Mouse (Mus musculus) thymus, adult 2 months (tissue): Measurements from ENCODE around the gene Gab1.

ENCODE experiments used
- CTCF ChIP-seq: fragments of 200-500 bp; IDR thresholded peaks from 2 replicates; pipeline ENCODE4 v1.5.1; 2012; ENCODE audit warnings: mild to moderate bottlenecking, control low read depth, low read length, moderate library complexity, borderline replicate concordance; ENCODE audit not compliant: control insufficient read depth, poor library complexity, insufficient read depth; ENCODE audit errors: extremely low read depth
- POLR2A ChIP-seq: fragments of 200-500 bp; IDR thresholded peaks from 2 replicates; pipeline ENCODE4 v1.6.1; 2012; ENCODE audit warnings: mild to moderate bottlenecking, low read length, control low read depth, moderate library complexity; ENCODE audit not compliant: control insufficient read depth, poor library complexity, insufficient read depth; ENCODE audit errors: extremely low read depth

DNA sequence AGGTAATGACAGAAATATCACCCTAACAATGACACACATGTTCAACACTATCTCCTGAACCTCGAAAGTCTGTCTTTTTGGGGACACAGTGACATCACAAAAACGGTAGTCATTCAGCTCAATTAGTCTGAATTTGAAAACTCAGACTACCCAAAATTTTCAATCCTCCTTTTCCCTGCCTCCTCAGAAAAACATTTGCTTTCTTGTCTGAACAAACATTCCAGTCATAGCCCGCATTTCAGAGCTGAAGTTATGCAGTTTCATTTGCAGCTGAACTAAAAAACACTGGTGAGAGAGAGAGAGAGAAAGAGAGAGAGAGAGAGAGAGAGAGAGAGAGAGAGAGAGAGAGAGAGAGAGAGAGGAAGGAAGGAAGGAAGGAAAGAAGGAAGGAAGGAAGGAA lies 23.2 kb downstream of the Gab1 start:
- TF ChIP-seq CTCF = no peak
- TF ChIP-seq POLR2A = no peak
